Mouse (Mus musculus) lung, postnatal 0 days (tissue): ENCODE measurements around the gene Tmem171. TPM values are rescaled to one million over a fixed set of nuclear protein-coding genes. Genes with fewer than 3 reads are reported as not detected.
A peak's percentile ranks its signal among the peaks of the same experiment; 100 is the strongest.

Experiments
- ATAC-seq: fragments of 200-750 bp; cut with Nextera tagmentation; 2 replicates; pipeline ENCODE4 v1.8.0; 2017; ENCODE audit warnings: moderate library complexity
- DNase-seq: peaks from one replicate; pipeline ENCODE4 v3.0.0-alpha.2; 2016; ENCODE audit warnings: low spot score
- H3K27ac ChIP-seq: fragments of 300-500 bp; sonication (generic); 2 replicates; pipeline ENCODE4 v1.5.1; 2014; ENCODE audit warnings: antibody characterized with exemption, mild to moderate bottlenecking, low read length, mixed read lengths
- H3K27me3 ChIP-seq: fragments of 300-500 bp; sonication (generic); replicated peaks from 2 replicates; pipeline ENCODE4 v1.6.1; 2014; ENCODE audit warnings: low read length, mixed read lengths; ENCODE audit not compliant: insufficient read depth
- H3K36me3 ChIP-seq: fragments of 300-500 bp; sonication (generic); 2 replicates; pipeline ENCODE4 v1.6.1; 2014; ENCODE audit warnings: low read length, mixed read lengths; ENCODE audit not compliant: insufficient read depth
- H3K4me1 ChIP-seq: fragments of 300-500 bp; sonication (generic); 2 replicates; pipeline ENCODE4 v1.6.1; 2014; ENCODE audit warnings: antibody characterized with exemption, low read depth, low read length, mixed read lengths; ENCODE audit not compliant: insufficient read depth
- H3K4me2 ChIP-seq: fragments of 300-500 bp; sonication (generic); replicated peaks from 2 replicates; pipeline ENCODE4 v1.6.1; 2014; ENCODE audit warnings: low read depth, mild to moderate bottlenecking, low read length, moderate library complexity, mixed read lengths
- H3K4me3 ChIP-seq: fragments of 300-500 bp; sonication (generic); 2 replicates; pipeline ENCODE4 v1.5.1; 2014; ENCODE audit warnings: low read depth, low read length
- H3K9ac ChIP-seq: fragments of 300-500 bp; sonication (generic); replicated peaks from 2 replicates; pipeline ENCODE4 v1.6.1; 2014; ENCODE audit warnings: low read depth, mild to moderate bottlenecking
- H3K9me3 ChIP-seq: fragments of 300-500 bp; sonication (generic); 2 replicates; pipeline ENCODE4 v1.6.1; 2016; ENCODE audit warnings: low read length, mixed read lengths
- CTCF ChIP-seq: IDR thresholded peaks from 2 replicates; pipeline ENCODE4 v1.5.1; 2016; ENCODE audit warnings: antibody characterized with exemption, mild to moderate bottlenecking
- EP300 ChIP-seq: IDR thresholded peaks from 2 replicates; pipeline ENCODE4 v1.6.1; 2016; ENCODE audit warnings: antibody characterized with exemption, mild to moderate bottlenecking, control low read depth
- WGBS: fragments of 180-500 bp; shearing (Covaris S2); extraction: QIAGEN DNeasy Blood & Tissue Kit; methylation state at CpG from one replicate; pipeline ENCODE4 v1.1.7; 2014; 5-methylcytosine and 5-hydroxymethylcytosine counted together
- polyA plus RNA-seq: library from polyadenylated mRNA; unstranded; fragments of >200 nt; fragmentation: Nextera tagmentation; extraction: Ambion mirVana; gene quantifications from 2 replicates; pipeline ENCODE4 v1.2.1, GENCODE M21; 2015

Tmem171 gene
- polyA plus RNA-seq, 1 experiment from 2014 or later = 22.1 TPM

- H3K4me2 ChIP-seq = no peak overlapping the region
- peak overlapping the region; percentile 59 for H3K27ac ChIP-seq
- no peaks in the 10 kb centered on the region for H3K27me3 ChIP-seq
- 43% methylated on average over 5 of the region's 5 CpGs for WGBS
- H3K4me3 ChIP-seq = no peak overlapping the region
- peaks cover 8% of the 10 kb centered on the region; the same call in 1 of the 2 replicates for H3K4me1 ChIP-seq
- H3K9ac ChIP-seq = no peak overlapping the region
- no peaks in the 10 kb centered on the region for H3K9me3 ChIP-seq
- H3K36me3 ChIP-seq = no peaks in the 10 kb centered on the region
- TF ChIP-seq CTCF = no peak
- TF ChIP-seq EP300 = no peak
- ATAC-seq = no peak
- no peak for DNase-seq
Measured at GRCm38 (mm10) chr13:98699982-98700540, 5.4 kb upstream of the Tmem171 start.

- peaks cover 8% of the 10 kb centered on the region; the same call in 1 of the 2 replicates for H3K4me1 ChIP-seq
- H3K27me3 ChIP-seq = no peaks in the 10 kb centered on the region
- H3K4me2 ChIP-seq = no peak overlapping the region
- no peaks in the 10 kb centered on the region for H3K36me3 ChIP-seq
- TF ChIP-seq CTCF (no peak), EP300 (peak; percentile 54; the same call in 1 of the 2 replicates)
- WGBS = 42% methylated on average over 14 of the region's 14 CpGs
- ATAC-seq (peak; percentile 55), DNase-seq (peak; percentile 83)
- H3K4me3 ChIP-seq = no peak overlapping the region
- H3K9me3 ChIP-seq = no peaks in the 10 kb centered on the region
- no peak overlapping the region for H3K9ac ChIP-seq
- H3K27ac ChIP-seq = peak overlapping the region; percentile 59
Measured at GRCm38 (mm10) chr13:98699051-98699744, 4.6 kb upstream of the Tmem171 start.

- H3K9ac ChIP-seq = no peak overlapping the region
- no peaks in the 10 kb centered on the region for H3K9me3 ChIP-seq
- H3K27me3 ChIP-seq = no peaks in the 10 kb centered on the region
- WGBS = 73% methylated on average over 3 of the region's 3 CpGs
- H3K27ac ChIP-seq = peak overlapping the region; percentile 66; the same call in 1 of the 2 replicates
- no peak overlapping the region for H3K4me3 ChIP-seq
- TF ChIP-seq CTCF (no peak), EP300 (peak; percentile 49; the same call in 1 of the 2 replicates)
- H3K36me3 ChIP-seq = no peaks in the 10 kb centered on the region
- H3K4me2 ChIP-seq = no peak overlapping the region
- ATAC-seq = 0 out of 2 replicates have a peak, but pooled peaks have one; percentile 10
- DNase-seq = peak; percentile 60
- H3K4me1 ChIP-seq = peaks cover 12% of the 10 kb centered on the region; the same call in 1 of the 2 replicates
Measured at GRCm38 (mm10) chr13:98696716-98697115, 2.1 kb upstream of the Tmem171 start.

GRCm38 (mm10) chr13:98695546-98695945 lies 912 bp upstream of the Tmem171 start:
- H3K4me1 ChIP-seq = peaks cover 12% of the 10 kb centered on the region; the same call in 1 of the 2 replicates
- H3K9me3 ChIP-seq = no peaks in the 10 kb centered on the region
- TF ChIP-seq CTCF (no peak), EP300 (peak; percentile 86)
- peak overlapping the region; percentile 43 for H3K4me3 ChIP-seq
- peak; percentile 87 for DNase-seq
- ATAC-seq = peak; percentile 66
- H3K9ac ChIP-seq = peak overlapping the region; percentile 54
- H3K36me3 ChIP-seq = no peaks in the 10 kb centered on the region
- WGBS = 31% methylated on average over 2 of the region's 2 CpGs
- peak overlapping the region; percentile 87 for H3K27ac ChIP-seq
- H3K27me3 ChIP-seq = no peaks in the 10 kb centered on the region
- H3K4me2 ChIP-seq = peak overlapping the region; percentile 66

GRCm38 (mm10) chr13:98693316-98693715 lies 1.3 kb downstream of the Tmem171 start:
- H3K4me1 ChIP-seq = peaks cover 4% of the 10 kb centered on the region; the same call in 1 of the 2 replicates
- no peaks in the 10 kb centered on the region for H3K36me3 ChIP-seq
- H3K4me2 ChIP-seq = peak overlapping the region; percentile 66
- H3K9me3 ChIP-seq = no peaks in the 10 kb centered on the region
- 60% methylated on average over 11 of the region's 11 CpGs for WGBS
- H3K27me3 ChIP-seq = no peaks in the 10 kb centered on the region
- peak overlapping the region; percentile 62 for H3K27ac ChIP-seq
- no peak for ATAC-seq
- no peak for DNase-seq
- TF ChIP-seq EP300 (no peak), CTCF (peak; percentile 26)
- peak overlapping the region; percentile 17; the same call in 1 of the 2 replicates for H3K4me3 ChIP-seq
- H3K9ac ChIP-seq = no peak overlapping the region

GRCm38 (mm10) chr13:98691956-98692515 lies 2.6 kb downstream of the Tmem171 start:
- peaks cover 4% of the 10 kb centered on the region; the same call in 1 of the 2 replicates for H3K4me1 ChIP-seq
- H3K9me3 ChIP-seq = no peaks in the 10 kb centered on the region
- no peak for TF ChIP-seq EP300
- TF ChIP-seq CTCF = no peak
- ATAC-seq (no peak), DNase-seq (no peak)
- no peak overlapping the region for H3K4me2 ChIP-seq
- WGBS = 81% methylated on average over 13 of the region's 13 CpGs
- H3K4me3 ChIP-seq = no peak overlapping the region
- H3K27ac ChIP-seq = no peak overlapping the region
- no peaks in the 10 kb centered on the region for H3K36me3 ChIP-seq
- H3K27me3 ChIP-seq = no peaks in the 10 kb centered on the region
- no peak overlapping the region for H3K9ac ChIP-seq
